Mouse (Mus musculus) hindbrain, embryonic 13.5 days (tissue): Measurements from ENCODE around the gene Ctc1. TPM values are rescaled to one million over a fixed set of nuclear protein-coding genes. Genes with fewer than 3 reads are reported as not detected.
A peak's percentile ranks its signal among the peaks of the same experiment; 100 is the strongest.

ENCODE experiments used
- ATAC-seq: fragments of 200-750 bp; cut with Nextera tagmentation; 2 replicates; pipeline ENCODE4 v1.8.0; 2017; ENCODE audit warnings: moderate TSS enrichment; ENCODE audit not compliant: low FRiP score
- H3K27ac ChIP-seq: fragments of 300-500 bp; sonication (generic); 2 replicates; pipeline ENCODE4 v1.5.1; 2015; ENCODE audit warnings: inconsistent platforms, mild to moderate bottlenecking, moderate library complexity
- H3K27me3 ChIP-seq: fragments of 300-500 bp; sonication (generic); 2 replicates; pipeline ENCODE4 v1.6.1; 2015; ENCODE audit warnings: mild to moderate bottlenecking, inconsistent platforms
- H3K36me3 ChIP-seq: fragments of 300-500 bp; sonication (generic); 2 replicates; pipeline ENCODE4 v1.6.1; 2015; ENCODE audit warnings: mild to moderate bottlenecking, inconsistent platforms
- H3K4me1 ChIP-seq: fragments of 300-500 bp; sonication (generic); replicated peaks from 2 replicates; pipeline ENCODE4 v1.6.1; 2015; ENCODE audit warnings: inconsistent platforms
- H3K4me2 ChIP-seq: fragments of 300-500 bp; sonication (generic); 2 replicates; pipeline ENCODE4 v1.6.1; 2015; ENCODE audit warnings: inconsistent platforms, mild to moderate bottlenecking, moderate library complexity
- H3K4me3 ChIP-seq: fragments of 300-500 bp; sonication (generic); 2 replicates; pipeline ENCODE4 v1.5.1; 2015; ENCODE audit warnings: mild to moderate bottlenecking, inconsistent platforms
- H3K9ac ChIP-seq: fragments of 300-500 bp; sonication (generic); 2 replicates; pipeline ENCODE4 v1.6.1; 2015; ENCODE audit warnings: mild to moderate bottlenecking, inconsistent platforms
- H3K9me3 ChIP-seq: fragments of 300-500 bp; sonication (generic); 2 replicates; pipeline ENCODE4 v1.6.1; 2016; ENCODE audit warnings: inconsistent platforms
- WGBS: fragments of 180-500 bp; shearing (Covaris S2); methylation state at CpG from one replicate; pipeline ENCODE4 v1.1.7; 2015; 5-methylcytosine and 5-hydroxymethylcytosine counted together
- polyA plus RNA-seq: library from polyadenylated mRNA; unstranded; fragments of >200 nt; fragmentation: Nextera tagmentation; extraction: Ambion mirVana; gene quantifications from 2 replicates; pipeline ENCODE4 v1.2.1, GENCODE M21; 2015

Ctc1 gene
- polyA plus RNA-seq, 1 experiment from 2014 or later, result 49.4 TPM

DNA sequence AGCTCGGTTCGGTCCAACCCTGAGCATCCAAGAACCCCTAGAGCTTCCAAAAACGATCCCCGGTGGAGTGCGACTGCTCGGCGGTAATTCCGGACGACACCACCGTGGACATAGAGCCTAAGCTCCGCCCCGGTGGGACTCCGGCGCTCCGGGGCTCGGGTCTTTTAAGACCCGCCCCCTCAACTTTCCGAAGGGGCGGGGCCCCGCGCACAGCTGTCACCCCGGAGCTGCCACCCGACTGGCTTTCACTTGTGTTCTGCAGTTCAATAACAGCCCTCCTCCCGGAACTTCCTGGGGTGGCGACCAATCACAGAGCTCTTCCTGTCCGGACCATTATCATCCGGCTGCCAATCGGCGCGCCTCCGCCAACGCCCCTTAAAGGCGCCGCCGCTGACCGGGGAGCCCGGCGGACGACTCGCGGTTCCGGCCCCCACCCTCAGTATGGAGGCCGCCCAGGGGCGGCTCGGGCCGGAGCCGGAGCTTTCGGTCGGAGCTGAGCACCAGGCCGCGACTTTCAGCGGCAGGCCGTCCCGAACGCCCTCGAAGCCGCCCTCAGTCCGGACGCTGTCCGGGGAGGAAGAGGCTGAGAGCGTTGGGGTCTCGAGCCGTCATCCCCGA, 43.8 kb downstream of the Ctc1 start, which contains the start of gene Borcs6:
Gene Borcs6, plus strand, starts transcription at position 361 of the 618 bp plus-strand sequence.
- peak within 1 kb of the TSS; percentile 94 for H3K27ac ChIP-seq
- peaks cover 34% of the 10 kb centered on the region for H3K4me1 ChIP-seq
- no peaks in the 10 kb centered on the region for H3K27me3 ChIP-seq
- H3K9me3 ChIP-seq, result no peaks in the 10 kb centered on the region
- peak within 1 kb of the TSS; percentile 97 for H3K4me2 ChIP-seq
- WGBS, result 0% methylated on average over 58 of the region's 64 CpGs
- peak within 1 kb of the TSS; percentile 90 for H3K9ac ChIP-seq
- peak within 1 kb of the TSS; percentile 63 for H3K4me3 ChIP-seq
- ATAC-seq, result peak; percentile 92
- H3K36me3 ChIP-seq, result no peaks in the 10 kb centered on the region

DNA sequence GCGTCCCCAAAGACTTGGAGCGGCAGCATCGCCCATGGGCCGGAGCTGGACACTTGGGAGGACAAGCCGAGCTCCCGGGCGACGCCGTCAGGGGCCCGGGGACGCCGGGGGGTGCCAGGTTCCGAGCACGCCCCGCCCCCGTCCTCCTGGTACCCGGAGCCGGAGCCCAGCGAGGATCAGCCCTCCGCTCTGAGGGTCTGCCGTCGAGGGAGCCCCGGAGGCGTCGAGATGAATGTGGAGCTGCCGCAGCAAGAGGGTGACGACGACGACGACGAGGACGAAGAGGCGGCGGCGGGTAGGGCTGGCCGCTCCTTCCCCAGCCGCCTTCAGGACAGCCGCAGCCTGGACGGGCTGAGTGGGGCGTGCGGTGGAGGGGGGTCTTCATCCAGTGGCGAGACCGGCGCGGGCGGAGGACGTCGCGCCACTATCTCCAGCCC, 44.3 kb downstream of the Ctc1 start:
- H3K36me3 ChIP-seq, result no peaks in the 10 kb centered on the region
- peak overlapping the region; percentile 63 for H3K4me3 ChIP-seq
- H3K4me2 ChIP-seq, result peak overlapping the region; percentile 97
- H3K9ac ChIP-seq, result peak overlapping the region; percentile 90
- peak overlapping the region; percentile 94 for H3K27ac ChIP-seq
- peak; percentile 34 for ATAC-seq
- H3K9me3 ChIP-seq, result no peaks in the 10 kb centered on the region
- WGBS, result under 1% methylated on average over 48 of the region's 49 CpGs
- H3K4me1 ChIP-seq, result peaks cover 37% of the 10 kb centered on the region
- H3K27me3 ChIP-seq, result no peaks in the 10 kb centered on the region

GRCm38 (mm10) chr11:69060448-69061254, 44.9 kb downstream of the Ctc1 start:
- no peaks in the 10 kb centered on the region for H3K9me3 ChIP-seq
- no peaks in the 10 kb centered on the region for H3K27me3 ChIP-seq
- H3K36me3 ChIP-seq, result no peaks in the 10 kb centered on the region
- peak overlapping the region; percentile 90 for H3K9ac ChIP-seq
- H3K4me2 ChIP-seq, result peak overlapping the region; percentile 97
- H3K27ac ChIP-seq, result peak overlapping the region; percentile 94
- peak overlapping the region; percentile 63 for H3K4me3 ChIP-seq
- 1% methylated on average over 38 of the region's 40 CpGs for WGBS
- ATAC-seq, result peak; percentile 4; the same call in 1 of the 2 replicates
- H3K4me1 ChIP-seq, result peaks cover 37% of the 10 kb centered on the region

DNA sequence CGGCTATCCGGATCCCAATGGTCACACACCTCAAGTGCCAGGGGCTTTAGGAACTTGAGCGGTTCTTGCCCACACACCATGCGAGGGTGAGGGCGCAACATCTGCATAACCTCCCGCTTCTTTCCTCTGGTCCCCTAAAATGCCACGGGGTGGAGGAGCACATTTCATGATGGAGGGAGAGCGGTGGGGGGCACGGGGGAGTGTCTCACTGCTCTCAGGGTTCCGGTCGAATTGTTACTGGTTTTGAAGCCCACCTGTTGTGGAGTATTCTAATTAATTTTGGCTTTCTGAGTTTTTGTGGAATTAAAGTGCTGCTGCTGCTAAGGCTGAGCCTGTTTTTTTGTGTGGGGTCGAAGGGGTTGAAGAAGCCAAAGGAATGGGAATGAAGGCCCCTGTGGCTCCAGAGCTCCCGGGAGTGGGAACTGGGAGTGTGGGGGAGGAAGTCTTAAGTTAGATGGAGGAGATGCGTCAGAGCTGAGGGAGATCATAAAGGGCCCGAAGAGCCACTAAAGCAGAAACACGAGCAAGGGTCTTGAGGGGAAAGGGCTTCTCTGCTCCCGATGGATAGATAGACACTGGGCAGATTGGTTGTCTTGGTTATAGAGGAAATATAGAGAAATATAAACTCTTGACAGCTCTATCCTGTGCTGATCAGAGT, 45.7 kb downstream of the Ctc1 start:
- H3K4me3 ChIP-seq, result peak overlapping the region; percentile 63
- no peaks in the 10 kb centered on the region for H3K9me3 ChIP-seq
- peaks cover 44% of the 10 kb centered on the region for H3K4me1 ChIP-seq
- no peaks in the 10 kb centered on the region for H3K36me3 ChIP-seq
- peak overlapping the region; percentile 90 for H3K9ac ChIP-seq
- WGBS, result 6% methylated on average over 17 of the region's 17 CpGs
- ATAC-seq, result no peak
- H3K27ac ChIP-seq, result 0 out of 2 replicates have a peak overlapping the region, but pooled peaks have one; percentile 30
- peak overlapping the region; percentile 97 for H3K4me2 ChIP-seq
- no peaks in the 10 kb centered on the region for H3K27me3 ChIP-seq

DNA sequence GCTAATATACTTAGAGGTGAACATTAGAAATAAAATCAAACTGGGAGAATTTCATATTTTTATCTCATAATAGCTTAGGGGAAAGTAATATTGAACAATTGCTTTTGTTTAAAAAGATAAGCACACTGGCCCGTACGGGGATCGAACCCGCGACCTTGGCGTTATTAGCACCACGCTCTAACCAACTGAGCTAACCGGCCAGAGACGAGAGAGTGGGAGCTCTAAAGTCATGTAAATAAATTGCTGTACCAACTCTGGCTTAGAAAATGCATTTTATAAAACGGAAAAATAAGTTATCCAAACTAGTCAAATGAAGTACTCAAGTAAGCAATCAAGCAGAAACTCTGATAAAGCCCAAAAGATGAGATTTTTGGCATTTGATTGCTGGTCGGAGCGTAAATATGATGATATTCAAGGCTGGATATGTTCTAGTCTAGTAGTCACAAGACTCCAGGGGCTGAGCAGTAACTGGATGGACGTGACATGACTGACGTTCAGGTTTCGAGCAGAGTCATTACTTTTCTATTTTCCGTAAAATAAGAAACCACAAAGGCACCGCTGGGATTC, 46.6 kb downstream of the Ctc1 start:
- no peak overlapping the region for H3K9ac ChIP-seq
- no peaks in the 10 kb centered on the region for H3K9me3 ChIP-seq
- no peak for ATAC-seq
- peak overlapping the region; percentile 97 for H3K4me2 ChIP-seq
- H3K36me3 ChIP-seq, result no peaks in the 10 kb centered on the region
- peak overlapping the region; percentile 63 for H3K4me3 ChIP-seq
- H3K27me3 ChIP-seq, result no peaks in the 10 kb centered on the region
- peaks cover 51% of the 10 kb centered on the region for H3K4me1 ChIP-seq
- under 1% methylated on average over 17 of the region's 17 CpGs for WGBS
- peak overlapping the region; percentile 69 for H3K27ac ChIP-seq

DNA sequence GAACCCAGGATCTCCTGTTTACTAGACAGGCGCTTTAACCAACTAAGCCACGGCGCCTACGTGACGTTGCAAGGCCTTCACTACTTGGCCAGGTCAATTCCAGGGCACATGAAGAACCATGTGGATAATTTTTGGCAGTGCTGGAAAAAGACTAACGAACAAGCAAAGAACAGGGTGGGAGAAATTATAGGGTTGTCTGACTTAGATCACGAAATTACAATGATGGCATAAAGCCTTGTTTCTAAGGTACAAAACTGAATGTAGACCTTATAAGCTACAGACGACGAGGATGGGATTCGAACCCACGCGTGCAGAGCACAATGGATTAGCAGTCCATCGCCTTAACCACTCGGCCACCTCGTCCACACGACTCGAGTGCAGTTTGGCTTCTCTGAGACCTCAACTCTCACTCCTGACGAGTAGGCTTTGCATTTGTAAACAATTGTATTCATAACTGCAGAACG, 47.1 kb downstream of the Ctc1 start:
- under 1% methylated on average over 19 of the region's 19 CpGs for WGBS
- H3K9ac ChIP-seq, result peak overlapping the region; percentile 51; the same call in 1 of the 2 replicates
- ATAC-seq, result peak; percentile 44

GRCm38 (mm10) chr11:69063413-69064201, 47.9 kb downstream of the Ctc1 start:
- Histone ChIP-seq H3K9me3 (no peaks in the 10 kb centered on the region), H3K9ac (peak overlapping the region; percentile 74), H3K27ac (peak overlapping the region; percentile 69), H3K4me3 (peak overlapping the region; percentile 63), H3K27me3 (no peaks in the 10 kb centered on the region), H3K36me3 (no peaks in the 10 kb centered on the region), H3K4me2 (peak overlapping the region; percentile 81), H3K4me1 (peaks cover 42% of the 10 kb centered on the region)
- ATAC-seq, result 0 out of 2 replicates have a peak, but pooled peaks have one; percentile 22
- under 1% methylated on average over 31 of the region's 31 CpGs for WGBS

More for the DNA sequence above, 47.1 kb downstream of the Ctc1 start:
- Histone ChIP-seq H3K4me3 (peak overlapping the region; percentile 63), H3K4me1 (peaks cover 51% of the 10 kb centered on the region), H3K36me3 (no peaks in the 10 kb centered on the region), H3K9me3 (no peaks in the 10 kb centered on the region), H3K27me3 (no peaks in the 10 kb centered on the region), H3K27ac (peak overlapping the region; percentile 69), H3K4me2 (peak overlapping the region; percentile 81)

GRCm38 (mm10) chr11:69064259-69065133, 48.8 kb downstream of the Ctc1 start:
- Histone ChIP-seq H3K36me3 (no peaks in the 10 kb centered on the region), H3K4me3 (peak overlapping the region; percentile 63), H3K9ac (peak overlapping the region; percentile 74; the same call in 1 of the 2 replicates), H3K9me3 (no peaks in the 10 kb centered on the region), H3K4me2 (peak overlapping the region; percentile 81), H3K27ac (peak overlapping the region; percentile 67; the same call in 1 of the 2 replicates), H3K4me1 (peaks cover 40% of the 10 kb centered on the region), H3K27me3 (no peaks in the 10 kb centered on the region)
- WGBS, result 48% methylated on average over 9 of the region's 9 CpGs
- no peak for ATAC-seq

- H3K27ac ChIP-seq, result no peak overlapping the region
- no peak for ATAC-seq
- 61% methylated on average over 3 of the region's 3 CpGs for WGBS
- H3K4me2 ChIP-seq, result peak overlapping the region; percentile 81
- H3K4me3 ChIP-seq, result peak overlapping the region; percentile 44
- no peaks in the 10 kb centered on the region for H3K9me3 ChIP-seq
- peaks cover 42% of the 10 kb centered on the region for H3K4me1 ChIP-seq
- H3K36me3 ChIP-seq, result no peaks in the 10 kb centered on the region
- no peaks in the 10 kb centered on the region for H3K27me3 ChIP-seq
- peak overlapping the region; percentile 71; the same call in 1 of the 2 replicates for H3K9ac ChIP-seq
Observed at GRCm38 (mm10) chr11:69065394-69065925, 49.7 kb downstream of the Ctc1 start.

DNA sequence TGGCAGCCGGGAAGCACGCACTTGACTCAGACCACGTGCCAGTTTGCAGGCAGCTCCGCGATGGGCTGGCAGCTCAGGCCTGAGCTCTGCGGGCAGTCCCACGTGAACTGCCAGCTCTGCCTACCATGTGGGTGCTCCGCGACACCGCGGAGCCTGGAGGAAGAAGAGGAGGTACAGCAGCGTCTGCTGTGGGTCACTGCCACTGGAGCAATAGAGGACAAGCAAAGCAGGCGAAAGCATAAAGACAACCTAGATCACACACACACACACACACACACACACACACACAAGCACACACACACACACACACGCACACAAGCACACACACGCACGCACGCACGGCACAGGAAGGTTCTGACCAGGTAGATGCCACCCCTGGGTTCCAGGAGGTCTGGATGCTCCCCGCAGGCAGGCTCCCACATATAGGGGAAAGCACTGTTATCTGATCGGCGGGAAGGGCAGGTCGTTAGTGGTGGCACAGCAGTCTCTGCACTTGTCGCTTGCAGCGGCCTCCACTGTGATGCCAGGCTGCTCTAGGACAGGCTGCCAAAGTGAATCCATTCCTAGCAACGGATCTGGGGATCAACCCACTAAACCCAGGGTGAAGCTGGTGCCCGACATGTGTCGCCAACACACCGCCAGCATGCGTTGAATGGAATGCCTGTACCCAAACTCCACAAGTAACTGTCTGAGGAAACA, 50.6 kb downstream of the Ctc1 start:
- Histone ChIP-seq H3K9me3 (no peaks in the 10 kb centered on the region), H3K4me2 (peak overlapping the region; percentile 81), H3K36me3 (no peaks in the 10 kb centered on the region), H3K27me3 (no peaks in the 10 kb centered on the region), H3K27ac (no peak overlapping the region), H3K4me3 (peak overlapping the region; percentile 44), H3K9ac (peak overlapping the region; percentile 71), H3K4me1 (peaks cover 37% of the 10 kb centered on the region)
- WGBS, result under 1% methylated on average over 29 of the region's 29 CpGs
- no peak for ATAC-seq
